Mouse (Mus musculus) T-helper 17 cell (primary cell): ENCODE measurements at regions not wholly inside any gene's neighbourhood (a gene's known extent, or its start where the extent isn't known, plus 50 kb on each side); places are given as distances from the start of the nearest gene placed in this dataset.

Experiments used
- in situ Hi-C, 2 experiments: fragments of 300-600 bp; cut with MboI, MseI; formaldehyde crosslinking; loops; 1 replicate in 1 of 2; 2 replicates in 1 of 2; pipeline ENCODE4 v1.15.1; 2025; ENCODE audit warnings: high pct_unique_total_duplicates in 2 of 2

- in situ Hi-C loops, result no loop called here
Observed at GRCm38 (mm10) chr5:52092273-52092672, 98.0 kb downstream of the Dhx15 start.

GRCm38 (mm10) chr5:52088131-52088530 is 102.2 kb downstream of the Dhx15 start:
- in situ Hi-C loops, result no loop called here

- in situ Hi-C loops, result no loop called here
Observed at GRCm38 (mm10) chr5:52086766-52087429, 103.4 kb downstream of the Dhx15 start.

GRCm38 (mm10) chr5:52080268-52080667 is 110.0 kb downstream of the Dhx15 start:
- in situ Hi-C loops, result no loop called here

GRCm38 (mm10) chr5:52077696-52078095 is 112.6 kb downstream of the Dhx15 start:
- in situ Hi-C loops, result loop anchor here in 1 of 2 experiments (10.0 kb wide), 1 partner anchor 993 kb away; no protein-coding TSS in a partner anchor

- in situ Hi-C loops, result loop anchor here in 1 of 2 experiments (10.0 kb wide), 1 partner anchor 990 kb away; no protein-coding TSS in a partner anchor
Observed at GRCm38 (mm10) chr5:52075096-52075495, 115.2 kb downstream of the Dhx15 start.

- in situ Hi-C loops, result loop anchor here (5.0 to 25.0 kb wide), 6 partner anchors 148 to 1310 kb away; no protein-coding TSS in a partner anchor
Observed at GRCm38 (mm10) chr5:52064804-52065451, 125.4 kb downstream of the Dhx15 start.

GRCm38 (mm10) chr5:52062214-52062613 is 128.1 kb downstream of the Dhx15 start:
- in situ Hi-C loops, result loop anchor here (5.0 to 25.0 kb wide), 5 partner anchors 145 to 1307 kb away; no protein-coding TSS in a partner anchor

GRCm38 (mm10) chr5:52061226-52061625 is 129.1 kb downstream of the Dhx15 start:
- in situ Hi-C loops, result loop anchor here (5.0 to 25.0 kb wide), 5 partner anchors 144 to 1306 kb away; no protein-coding TSS in a partner anchor

- in situ Hi-C loops, result loop anchor here in 1 of 2 experiments (25.0 kb wide), 1 partner anchor 870 kb away; no protein-coding TSS in a partner anchor
Observed at GRCm38 (mm10) chr5:52057261-52057660, 133.1 kb downstream of the Dhx15 start.

GRCm38 (mm10) chr5:52052072-52052465 is 138.2 kb downstream of the Dhx15 start:
- in situ Hi-C loops, result loop anchor here in 1 of 2 experiments (25.0 kb wide), 1 partner anchor 865 kb away; no protein-coding TSS in a partner anchor

- in situ Hi-C loops, result loop anchor here in 1 of 2 experiments (25.0 kb wide), 1 partner anchor 864 kb away; no protein-coding TSS in a partner anchor
Observed at GRCm38 (mm10) chr5:52051383-52052071, 138.8 kb downstream of the Dhx15 start.

- in situ Hi-C loops, result no loop called here
Observed at GRCm38 (mm10) chr5:52048790-52049189, 141.5 kb downstream of the Dhx15 start.

- in situ Hi-C loops, result no loop called here
Observed at GRCm38 (mm10) chr5:52046704-52047103, 143.6 kb downstream of the Dhx15 start.

GRCm38 (mm10) chr5:52044101-52044500 is 146.2 kb downstream of the Dhx15 start:
- in situ Hi-C loops, result no loop called here

GRCm38 (mm10) chr5:52041447-52041846 is 148.9 kb downstream of the Dhx15 start:
- in situ Hi-C loops, result no loop called here

GRCm38 (mm10) chr5:52040427-52041312 is 149.6 kb downstream of the Dhx15 start:
- in situ Hi-C loops, result no loop called here

GRCm38 (mm10) chr5:52035339-52035738 is 155.0 kb downstream of the Dhx15 start:
- in situ Hi-C loops, result no loop called here

GRCm38 (mm10) chr5:52027478-52027877 is 162.8 kb downstream of the Dhx15 start:
- in situ Hi-C loops, result no loop called here

- in situ Hi-C loops, result no loop called here
Observed at GRCm38 (mm10) chr5:52026148-52026547, 164.2 kb downstream of the Dhx15 start.

GRCm38 (mm10) chr5:52023212-52023611 is 167.1 kb downstream of the Dhx15 start:
- in situ Hi-C loops, result no loop called here
